Mouse (Mus musculus): ENCODE measurements at regions not wholly inside any gene's neighbourhood (a gene's known extent, or its start where the extent isn't known, plus 50 kb on each side); places are given as distances from the start of the nearest gene placed in this dataset.
"Not testable (repeated sequence)": the region's sequence is repeated elsewhere in the genome, so short reads cannot be mapped to it uniquely, and the experiment has no call there.

- DNase-seq (ENCODE audit: low read depth, low spot score) = no peak
These were observed 175.0 kb downstream of the Nucb2 start for GRCm38 (mm10) chr7:116679195-116679594.

GRCm38 (mm10) chr7:116680523-116680922, 176.4 kb downstream of the Nucb2 start:
- DNase-seq (ENCODE audit: low read depth, low spot score) = no peak

DNA sequence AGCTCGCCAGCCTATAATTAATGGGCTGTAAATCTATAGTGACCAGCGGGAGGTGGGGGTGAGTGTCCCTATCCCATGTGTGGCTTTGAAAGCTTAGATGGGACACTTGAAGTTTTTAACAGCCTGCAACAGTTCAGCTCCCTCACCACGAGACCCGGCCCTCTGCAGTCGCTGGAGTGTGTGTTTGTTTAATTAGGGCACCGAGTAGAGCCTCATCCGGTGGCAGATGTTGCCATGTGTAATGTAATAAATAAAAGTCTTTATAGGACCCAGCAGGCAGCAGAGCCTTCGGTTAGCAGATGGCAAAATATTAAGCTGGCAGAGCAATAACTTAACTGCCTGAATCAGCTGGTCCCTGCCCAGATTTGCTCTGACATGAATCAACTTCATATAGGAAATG, 177.1 kb downstream of the Nucb2 start:
- no peak for DNase-seq (ENCODE audit: low read depth, low spot score)

GRCm38 (mm10) chr7:116700409-116700808, 196.2 kb downstream of the Nucb2 start:
- DNase-seq (ENCODE audit: low read depth, low spot score) = no peak

DNA sequence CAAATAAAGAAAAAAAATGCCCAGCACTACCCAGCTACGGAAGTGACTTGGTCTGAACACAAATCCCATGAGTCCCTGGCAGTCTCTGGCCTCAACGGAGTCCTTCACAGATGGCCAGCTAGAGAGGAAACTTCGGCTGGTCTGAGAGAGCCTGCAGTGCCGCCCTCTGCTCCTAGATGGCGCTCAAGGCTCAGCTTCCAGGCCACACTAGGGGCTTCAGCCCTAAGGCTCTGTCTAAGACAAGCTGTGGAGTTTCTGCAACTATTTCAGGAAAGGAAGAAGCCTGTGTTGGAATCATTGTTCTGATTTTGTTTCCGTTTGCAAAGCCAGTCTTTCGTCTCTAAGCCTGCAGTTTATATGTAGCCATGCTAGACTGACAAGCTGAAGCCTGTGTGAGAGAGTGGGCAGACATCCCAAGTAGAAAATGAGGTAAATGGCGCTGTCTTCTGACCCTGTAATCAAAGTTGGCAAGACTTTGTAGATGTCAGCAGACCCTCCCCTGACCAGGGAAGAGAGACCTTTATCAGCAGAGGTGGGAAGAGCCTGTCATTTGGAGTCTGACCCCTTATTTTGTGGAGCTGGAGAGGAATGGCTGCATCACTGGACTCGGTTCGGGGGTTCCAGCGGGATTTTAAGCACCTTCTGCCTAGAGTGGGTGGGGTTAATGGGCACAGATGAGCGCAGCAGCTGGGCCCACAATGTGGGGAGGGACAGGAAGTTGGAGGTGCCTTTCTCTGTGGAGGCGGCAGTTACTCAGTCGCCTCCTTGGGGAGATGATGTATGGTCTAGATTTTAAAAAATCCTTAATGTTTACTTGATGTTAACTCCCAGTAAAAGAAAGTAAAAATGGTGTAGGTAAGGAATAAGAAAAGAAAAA, 197.5 kb downstream of the Nucb2 start:
- peak; percentile 60 for DNase-seq (ENCODE audit: low read depth, low spot score)

- DNase-seq (ENCODE audit: low read depth, low spot score) = no peak
These were observed 198.4 kb downstream of the Nucb2 start for GRCm38 (mm10) chr7:116702596-116702995.

- no peak for DNase-seq (ENCODE audit: low read depth, low spot score)
These were observed 207.4 kb downstream of the Nucb2 start for GRCm38 (mm10) chr7:116711541-116711940.

DNA sequence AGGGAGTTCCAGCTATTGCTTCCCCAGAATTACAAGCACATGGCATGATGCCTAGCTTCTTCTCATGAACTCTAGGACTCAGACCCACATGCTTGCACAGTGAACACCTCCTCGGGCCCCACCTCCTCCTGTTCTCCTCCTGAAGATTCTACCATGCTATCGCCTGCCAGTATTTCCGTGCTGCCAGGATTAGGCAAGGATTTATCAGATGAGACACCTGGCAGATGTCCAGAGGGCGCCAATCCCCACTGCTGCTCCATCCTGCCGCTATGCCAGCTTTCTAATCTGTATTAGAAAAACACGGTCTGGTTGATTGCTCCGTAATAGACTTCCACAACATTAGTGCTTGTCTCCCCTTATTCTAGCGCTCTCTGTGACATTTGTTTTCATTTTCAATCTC, 209.0 kb downstream of the Nucb2 start:
- DNase-seq (ENCODE audit: low read depth, low spot score) = peak; percentile 81

DNA sequence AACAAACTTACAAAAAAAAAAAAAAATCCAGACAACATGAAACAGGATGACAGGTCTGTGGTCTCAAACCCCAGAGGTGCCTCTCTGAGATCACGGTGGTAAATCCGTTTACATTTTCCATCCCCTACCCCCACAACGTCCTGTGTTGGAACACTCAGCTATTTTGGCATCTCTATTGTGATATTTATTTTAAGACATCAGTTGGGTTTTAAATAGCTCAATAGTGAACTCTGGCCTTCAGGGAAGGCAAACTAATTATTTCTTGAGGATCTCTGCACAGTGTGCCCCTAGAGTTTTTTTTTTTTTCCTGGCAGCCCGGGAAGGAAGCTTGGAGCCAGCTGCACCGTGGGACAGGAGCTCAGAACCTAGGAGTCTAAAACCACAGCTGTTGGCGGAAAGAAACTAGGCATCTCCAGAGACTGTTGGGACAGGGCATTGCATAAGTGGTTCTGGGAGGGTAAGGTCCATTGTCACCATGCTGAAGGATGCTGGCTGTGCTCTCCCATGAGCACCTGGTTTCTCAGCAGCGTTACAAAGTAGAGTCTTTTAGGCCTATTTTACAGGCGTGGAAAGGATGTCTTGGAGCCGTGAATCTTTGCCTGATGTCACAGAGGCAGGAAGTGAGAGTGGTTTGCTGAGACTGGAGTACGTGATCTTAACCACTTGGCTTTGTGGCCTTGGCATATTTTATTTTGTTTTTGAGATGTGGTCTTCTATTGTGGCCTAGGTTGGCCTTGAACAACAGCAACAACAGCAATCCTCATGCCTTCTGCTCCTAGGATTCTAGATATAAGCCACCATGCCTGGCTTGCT, 211.3 kb downstream of the Nucb2 start:
- no peak for DNase-seq (ENCODE audit: low read depth, low spot score)

DNA sequence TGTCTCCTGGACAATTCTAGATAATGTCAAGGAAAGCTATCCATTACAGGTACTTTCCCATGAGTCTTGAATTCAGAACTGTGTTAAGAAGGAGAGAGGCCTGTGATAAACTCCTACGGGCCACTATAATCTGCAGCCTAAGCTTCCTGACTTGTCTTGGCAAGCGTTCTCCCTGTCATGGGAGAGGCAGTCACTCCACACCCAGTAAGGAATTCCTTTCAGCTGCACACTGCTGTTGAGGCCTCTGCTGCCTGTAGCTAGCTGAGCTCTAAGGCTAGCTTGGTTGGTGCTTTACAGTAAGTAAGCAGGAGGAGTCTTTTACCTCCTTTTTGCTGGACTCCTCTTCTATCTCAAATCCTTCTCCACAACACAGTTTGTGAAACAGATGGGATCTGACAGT, 224.2 kb downstream of the Nucb2 start:
- no peak for DNase-seq (ENCODE audit: low read depth, low spot score)

DNA sequence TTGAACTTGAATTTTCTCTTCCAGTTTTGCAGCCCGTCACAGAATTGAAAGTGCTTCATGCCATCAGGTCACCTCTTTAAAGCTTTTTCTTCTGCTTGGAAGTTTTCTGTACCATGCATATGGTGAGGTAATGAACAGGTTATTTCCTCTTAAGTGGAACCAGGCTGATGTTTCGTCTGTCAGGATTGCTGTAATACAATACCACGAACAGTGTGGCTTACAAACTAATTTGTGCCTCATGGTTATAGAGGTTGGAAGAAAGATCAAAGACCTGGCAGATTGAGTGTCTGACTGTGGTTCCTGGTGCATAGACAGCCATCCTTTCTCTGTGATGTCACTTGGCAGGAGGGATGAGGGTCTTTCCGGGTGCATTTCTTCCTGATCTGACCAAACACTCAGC, 225.6 kb downstream of the Nucb2 start:
- DNase-seq (ENCODE audit: low read depth, low spot score) = no peak

- DNase-seq (ENCODE audit: low read depth, low spot score) = no peak
These were observed 231.5 kb downstream of the Nucb2 start for GRCm38 (mm10) chr7:116735676-116736075.

DNA sequence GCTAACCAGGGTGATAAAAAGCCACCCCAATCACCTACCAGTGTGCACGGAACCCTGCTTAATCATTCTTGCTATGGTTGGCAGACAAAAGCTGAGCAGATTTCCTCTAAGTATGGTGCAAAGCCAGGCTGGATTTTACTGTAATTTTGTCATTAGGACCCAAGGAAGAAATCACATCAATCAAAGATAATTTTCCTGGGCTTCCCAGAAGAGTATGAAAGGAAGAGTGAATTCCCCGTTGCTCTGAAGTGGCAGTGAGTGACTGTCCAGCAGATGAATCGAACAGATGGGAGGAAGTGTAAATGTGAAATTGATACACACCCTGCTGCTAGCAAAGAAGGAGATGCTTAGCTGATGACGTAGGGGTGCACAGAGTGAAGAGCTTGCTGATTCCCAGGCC, 232.2 kb downstream of the Nucb2 start:
- no peak for DNase-seq (ENCODE audit: low read depth, low spot score)

DNA sequence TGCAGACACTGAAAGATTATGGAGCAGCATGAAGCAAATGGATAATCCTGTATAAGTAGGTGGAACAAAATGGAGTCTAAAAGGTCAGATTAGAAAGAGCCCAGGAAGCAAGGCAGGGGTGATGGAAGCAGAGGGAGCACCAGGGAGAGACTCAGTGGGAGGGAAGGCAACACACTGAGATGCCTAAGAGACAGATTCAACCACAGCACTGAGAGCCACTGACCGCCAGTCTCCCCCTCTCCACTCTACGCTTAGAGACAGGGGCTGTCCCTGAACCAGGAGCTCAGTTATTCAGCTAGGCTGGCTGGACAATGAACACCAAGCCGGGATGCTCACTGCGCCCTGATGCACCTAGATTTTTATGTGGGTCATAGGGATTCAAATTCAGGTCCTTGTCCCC, 233.8 kb downstream of the Nucb2 start:
- DNase-seq (ENCODE audit: low read depth, low spot score) = no peak

- DNase-seq (ENCODE audit: low read depth, low spot score) = no peak
These were observed 250.4 kb downstream of the Nucb2 start for GRCm38 (mm10) chr7:116754556-116754955.

- DNase-seq (ENCODE audit: low read depth, low spot score) = not testable (repeated sequence)
These were observed 288.0 kb downstream of the Nucb2 start for GRCm38 (mm10) chr7:116792181-116792580.

- DNase-seq (ENCODE audit: low read depth, low spot score) = no peak
These were observed 304.3 kb downstream of the Nucb2 start for GRCm38 (mm10) chr7:116808475-116808874.

DNA sequence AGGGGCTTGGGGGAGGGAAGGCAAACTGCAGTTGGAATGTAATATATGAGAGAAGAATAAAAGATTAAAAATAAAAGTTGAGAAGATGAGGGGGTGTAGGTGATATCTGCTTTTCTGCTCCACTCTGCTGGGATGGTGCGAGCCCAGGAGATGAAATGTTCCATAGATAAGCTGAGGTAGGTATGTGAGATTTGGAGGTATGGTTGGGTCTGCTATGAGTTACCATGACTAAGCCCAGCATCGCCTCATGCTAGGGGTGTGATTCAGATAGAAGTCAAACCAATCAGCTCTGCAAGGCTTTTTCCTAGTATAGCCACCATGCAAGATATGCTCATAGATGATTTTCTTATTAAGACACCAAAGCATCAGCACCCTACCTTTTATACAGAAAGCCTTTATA, 312.3 kb downstream of the Nucb2 start:
- DNase-seq (ENCODE audit: low read depth, low spot score) = no peak

- no peak for DNase-seq (ENCODE audit: low read depth, low spot score)
These were observed 313.8 kb downstream of the Nucb2 start for GRCm38 (mm10) chr7:116817991-116818390.

- no peak for DNase-seq (ENCODE audit: low read depth, low spot score)
These were observed 316.4 kb downstream of the Nucb2 start for GRCm38 (mm10) chr7:116820613-116821012.

GRCm38 (mm10) chr7:116842894-116843293, 338.7 kb downstream of the Nucb2 start:
- DNase-seq (ENCODE audit: low read depth, low spot score) = no peak

GRCm38 (mm10) chr7:116847846-116848730, 343.9 kb downstream of the Nucb2 start:
- DNase-seq (ENCODE audit: low read depth, low spot score) = no peak
